ENCODE assay signal across 19 mouse cellular contexts in genomic region chr1:92700107-92700506, GRCm38 (mm10). TPM values are rescaled to one million over a fixed set of nuclear protein-coding genes. Genes with fewer than 3 reads are reported as not detected.
"Had no signal": no experiment of that assay in that cellular context is flagged by ENCODE, and none has a peak within 500 bp of the region (broad histone marks: within the 10 kb centered on the region; RNA-seq: fewer than 3 reads in every experiment).

No protein-coding gene starts in this region.

- H3K4me2 ChIP-seq: limb, embryonic 15.5 days; liver, embryonic 12.5 days; lung, embryonic 15.5 days; midbrain, embryonic 15.5 days; neural tube, embryonic 12.5 days had no signal

- H3K27ac ChIP-seq: limb, embryonic 15.5 days; liver, embryonic 12.5 days; lung, embryonic 15.5 days; midbrain, embryonic 15.5 days; neural tube, embryonic 12.5 days had no signal

- H3K9ac ChIP-seq: kidney, embryonic 15.5 days; limb, embryonic 15.5 days; liver, embryonic 12.5 days; lung, embryonic 15.5 days; midbrain, embryonic 15.5 days; neural tube, embryonic 12.5 days had no signal

- DNase-seq: kidney, postnatal 14 days; layer of hippocampus, adult 9-11 months; layer of hippocampus, postnatal 36 days; right cerebral cortex, postnatal 4 days; spleen, adult 18-20 months; thymus, adult 18-20 months; thymus, postnatal 14 days had no signal

- H3K4me3 ChIP-seq: kidney, embryonic 15.5 days; limb, embryonic 15.5 days; liver, embryonic 12.5 days; lung, embryonic 15.5 days; midbrain, embryonic 10.5 days; midbrain, embryonic 15.5 days; neural tube, embryonic 12.5 days had no signal

- H3K9me3 ChIP-seq: kidney, embryonic 15.5 days; limb, embryonic 15.5 days; liver, embryonic 12.5 days; lung, embryonic 15.5 days; midbrain, embryonic 10.5 days; midbrain, embryonic 15.5 days; neural tube, embryonic 12.5 days had no signal

- H3K36me3 ChIP-seq: kidney, embryonic 15.5 days; limb, embryonic 15.5 days; liver, embryonic 12.5 days; lung, embryonic 15.5 days; midbrain, embryonic 10.5 days; midbrain, embryonic 15.5 days; neural tube, embryonic 12.5 days had no signal

- H3K27me3 ChIP-seq: limb, embryonic 15.5 days; liver, embryonic 12.5 days; lung, embryonic 15.5 days; midbrain, embryonic 15.5 days; neural tube, embryonic 12.5 days had no signal

- ATAC-seq: liver, embryonic 12.5 days; midbrain, embryonic 15.5 days had no signal

RNA-seq across cellular contexts. Expression of gene Otos, which starts 51.5 kb away (rescaled TPM):
- total RNA-seq: left cerebral cortex, postnatal 25 days; monocyte, adult 5-6 weeks; neutrophil, adult 5-6 weeks had no signal
- polyA plus RNA-seq: limb, embryonic 11.5 days; limb, embryonic 15.5 days; neural tube, embryonic 12.5 days; stomach, embryonic 14.5 days had no signal
